Mouse (Mus musculus) cerebellum, adult 2 months (tissue): ENCODE measurements around the gene Layn. TPM values are rescaled to one million over a fixed set of nuclear protein-coding genes. Genes with fewer than 3 reads are reported as not detected.

Experiments
- DNase-seq, 2 experiments: peaks; one replicate each; pipeline ENCODE4 v3.0.0; 2021
- H3K27ac ChIP-seq: fragments of 200-500 bp; 2 replicates; pipeline ENCODE4 v1.5.1; 2012; ENCODE audit warnings: low read length, control low read depth, inconsistent platforms; ENCODE audit not compliant: insufficient read depth
- H3K27me3 ChIP-seq: fragments of 200-500 bp; 2 replicates; pipeline ENCODE4 v1.6.1; 2012; ENCODE audit warnings: inconsistent platforms, mild to moderate bottlenecking, low read length, moderate library complexity; ENCODE audit not compliant: control insufficient read depth, insufficient read depth
- H3K4me1 ChIP-seq: fragments of 200-500 bp; 2 replicates; pipeline ENCODE4 v1.6.1; 2011; ENCODE audit warnings: low read length; ENCODE audit not compliant: control insufficient read depth, insufficient read depth
- H3K4me3 ChIP-seq: fragments of 200-500 bp; replicated peaks from 2 replicates; pipeline ENCODE3; 2011; ENCODE audit warnings: mild to moderate bottlenecking, low read depth, low read length, control low read depth; ENCODE audit not compliant: insufficient read depth
- CTCF ChIP-seq: fragments of 200-500 bp; IDR thresholded peaks from 2 replicates; pipeline ENCODE4 v1.5.1; 2011; ENCODE audit warnings: low read depth, mild to moderate bottlenecking, control low read depth, low read length, moderate library complexity, borderline replicate concordance; ENCODE audit not compliant: insufficient read depth
- POLR2A ChIP-seq: fragments of 200-500 bp; IDR thresholded peaks from 2 replicates; pipeline ENCODE4 v1.6.1; 2011; ENCODE audit warnings: low read length, control low read depth, borderline replicate concordance; ENCODE audit not compliant: insufficient read depth
- WGBS: fragments of 180-500 bp; shearing (Covaris S2); methylation state at CpG from one replicate; pipeline ENCODE4 v1.1.7; 2018; 5-methylcytosine and 5-hydroxymethylcytosine counted together
- polyA plus RNA-seq: library from polyadenylated mRNA; depleted of rRNA; stranded (reverse); fragments of >200 nt; gene quantifications from 2 replicates; pipeline ENCODE4 v1.2.3, GENCODE M21; 2012; rRNA removed

Gene Layn
- polyA plus RNA-seq, 1 experiment: 7.2 TPM

DNA sequence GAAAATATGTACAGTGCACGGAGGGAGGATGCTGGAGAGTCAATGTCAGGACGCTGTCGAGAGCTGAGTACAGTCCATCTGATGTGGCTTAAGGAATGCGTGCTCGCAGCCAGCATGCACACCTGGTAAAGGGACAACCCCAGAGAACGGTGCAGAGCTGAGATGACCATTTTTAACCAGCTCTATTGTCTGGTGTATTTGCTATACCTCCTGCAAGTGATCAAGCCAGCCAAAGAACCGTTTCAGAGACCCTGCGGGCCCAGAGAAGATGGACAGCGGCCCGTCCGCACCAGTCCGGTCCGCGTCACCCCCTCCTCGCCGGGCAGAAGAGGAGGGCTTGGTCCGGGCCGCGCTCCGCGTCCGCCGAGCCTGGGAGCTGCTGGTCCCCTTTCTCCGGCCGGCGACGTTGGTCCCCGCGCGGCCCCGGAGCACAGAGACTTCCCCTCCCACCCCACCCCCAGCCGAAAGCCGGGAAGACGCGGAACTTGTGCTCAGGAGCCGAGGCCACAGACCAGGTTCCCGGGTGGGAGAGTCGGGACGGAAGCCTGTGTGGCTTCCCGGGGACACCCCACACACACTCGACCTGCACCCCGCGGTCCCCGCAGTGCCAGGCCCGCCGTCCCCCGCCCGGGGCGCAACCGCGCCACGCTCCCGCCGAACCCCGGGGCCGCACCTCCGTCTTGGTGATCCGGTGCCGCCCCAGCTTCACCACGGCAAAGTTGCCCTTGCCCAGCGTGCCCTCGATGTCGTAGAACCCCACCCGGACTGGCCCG lies 68.6 kb downstream of the Layn start:
- Histone ChIP-seq H3K4me3 (peak overlapping the region; percentile 88), H3K27me3 (no peaks in the 10 kb centered on the region), H3K4me1 (no peaks in the 10 kb centered on the region), H3K27ac (peak overlapping the region; percentile 87)
- WGBS: under 1% methylated on average over 65 of the region's 65 CpGs
- no peak for DNase-seq
- TF ChIP-seq CTCF (no peak), POLR2A (no peak)

- Histone ChIP-seq H3K4me3 (peak overlapping the region; percentile 88), H3K4me1 (no peaks in the 10 kb centered on the region), H3K27me3 (no peaks in the 10 kb centered on the region), H3K27ac (peak overlapping the region; percentile 49; the same call in 1 of the 2 replicates)
- no peak for TF ChIP-seq CTCF
- TF ChIP-seq POLR2A: no peak
- no peak for DNase-seq
- whole genome bisulfite sequencing: 9% methylated on average over 10 of the region's 10 CpGs
These were observed 69.2 kb downstream of the Layn start for GRCm38 (mm10) chr9:51007726-51008067.

DNA sequence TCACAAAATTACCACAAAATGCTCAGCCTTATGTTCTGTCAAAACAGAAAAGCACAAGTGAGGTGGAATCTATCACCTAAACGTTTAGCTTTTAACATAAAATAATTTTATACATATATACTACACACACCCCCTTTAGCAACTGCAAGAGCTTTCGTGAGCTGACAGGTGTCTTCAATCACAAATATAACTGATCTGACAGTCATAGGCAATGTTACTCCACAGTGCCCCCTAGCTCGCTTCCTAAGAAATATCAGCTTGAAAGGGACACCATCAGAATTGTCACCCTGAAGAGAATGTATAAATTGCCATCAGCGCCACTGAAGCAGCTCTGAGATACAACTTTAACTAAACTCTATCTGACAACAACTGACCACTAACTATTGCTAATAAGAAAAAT lies 70.0 kb downstream of the Layn start:
- Histone ChIP-seq H3K4me1 (no peaks in the 10 kb centered on the region), H3K27ac (no peak overlapping the region), H3K27me3 (no peaks in the 10 kb centered on the region), H3K4me3 (no peak overlapping the region)
- peak; percentile 59 to 68 for DNase-seq
- 5% methylated on average over 4 of the region's 4 CpGs for WGBS
- no peak for TF ChIP-seq POLR2A
- TF ChIP-seq CTCF: peak; percentile 44; the same call in 1 of the 2 replicates

Other genes starting within 250 kb of the Layn start
- 30.2 and 34.7 TPM in 2 replicates for gene Ppp2r1b, start 231.8 kb downstream of the Layn start, polyA plus RNA-seq
- gene Sik2, start 68.0 kb downstream of the Layn start, polyA plus RNA-seq: 23.1 and 23.6 TPM in 2 replicates
- gene Btg4, start 16.2 kb downstream of the Layn start, polyA plus RNA-seq: not detected in 2 replicates
- 0.29 and 0.48 TPM in 2 replicates for gene 4833427G06Rik, start 25.0 kb upstream of the Layn start, polyA plus RNA-seq
- gene Gm32742, start 88.4 kb upstream of the Layn start, polyA plus RNA-seq: 0.02 TPM in 1 of 2 replicates, not detected in the other
- 0.19 and 0.20 TPM in 2 replicates for gene Pou2af1, start 136.6 kb upstream of the Layn start, polyA plus RNA-seq
- 3.5 and 3.7 TPM in 2 replicates for gene Colca2, start 201.5 kb upstream of the Layn start, polyA plus RNA-seq